Mouse (Mus musculus) ovary, postnatal 36 days (tissue): ENCODE results near the gene Auh.

Experiments
- DNase-seq: peaks from one replicate; pipeline ENCODE4 v3.0.0; 2022; ENCODE audit warnings: low spot score, mixed read lengths

The Auh gene

DNA sequence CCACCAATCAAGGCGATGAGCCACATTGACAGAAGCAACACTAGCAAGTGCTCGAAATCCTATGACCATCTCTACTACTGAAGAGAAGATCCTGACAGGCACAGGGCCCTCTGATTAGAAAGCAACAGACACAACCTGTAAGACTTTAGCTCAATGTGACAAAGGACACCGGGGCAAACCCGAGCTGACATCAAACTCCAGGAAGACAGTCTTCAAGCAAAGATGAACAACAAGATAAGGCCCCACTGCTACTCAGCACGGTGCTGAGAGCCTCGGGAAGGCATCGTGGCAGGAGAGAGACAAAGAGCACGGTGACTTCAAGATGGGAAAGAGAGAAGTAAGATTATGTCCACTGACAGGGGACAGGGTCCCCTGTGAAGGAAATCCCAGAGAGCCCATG is 7.5 kb downstream of the Auh start:
- DNase-seq: no peak

DNA sequence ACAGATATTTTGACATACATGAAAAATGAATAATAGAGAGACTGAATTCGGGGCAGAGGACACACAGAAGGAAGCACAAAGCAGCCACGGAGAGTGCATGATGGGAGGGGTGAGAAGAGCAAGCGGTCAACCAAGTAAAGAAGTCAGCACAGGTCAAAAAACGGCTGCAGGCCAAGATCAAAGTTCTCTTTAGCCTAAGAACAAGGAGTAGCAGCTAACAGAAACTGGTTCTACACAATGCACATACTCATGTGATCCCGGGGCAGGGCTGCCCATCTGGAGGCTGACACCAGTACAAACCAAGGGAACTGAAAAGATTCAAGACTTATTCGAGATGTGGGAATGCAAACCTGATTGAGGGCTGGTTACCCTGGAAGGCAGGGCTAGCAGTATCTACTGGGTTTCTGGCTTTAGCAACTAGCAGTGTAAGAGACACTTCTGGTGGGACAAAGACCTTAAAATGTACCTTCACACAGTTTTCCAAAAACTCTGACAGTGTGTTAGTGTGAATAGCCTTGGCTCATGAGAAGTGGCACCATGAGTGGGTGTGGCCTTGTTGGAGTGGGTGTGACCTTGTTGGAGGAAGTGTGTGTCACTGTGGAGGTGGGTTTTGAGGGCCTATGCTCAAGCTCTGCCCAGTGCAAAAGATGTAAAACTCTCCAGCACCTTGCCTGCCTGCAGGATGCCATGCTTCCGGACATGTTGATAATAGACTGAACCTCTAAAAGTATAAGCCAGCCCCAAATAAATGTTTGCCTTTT is 8.2 kb downstream of the Auh start:
- DNase-seq: no peak

GRCm38 (mm10) chr13:52919790-52920352 is 9.6 kb downstream of the Auh start:
- DNase-seq: no peak

DNA sequence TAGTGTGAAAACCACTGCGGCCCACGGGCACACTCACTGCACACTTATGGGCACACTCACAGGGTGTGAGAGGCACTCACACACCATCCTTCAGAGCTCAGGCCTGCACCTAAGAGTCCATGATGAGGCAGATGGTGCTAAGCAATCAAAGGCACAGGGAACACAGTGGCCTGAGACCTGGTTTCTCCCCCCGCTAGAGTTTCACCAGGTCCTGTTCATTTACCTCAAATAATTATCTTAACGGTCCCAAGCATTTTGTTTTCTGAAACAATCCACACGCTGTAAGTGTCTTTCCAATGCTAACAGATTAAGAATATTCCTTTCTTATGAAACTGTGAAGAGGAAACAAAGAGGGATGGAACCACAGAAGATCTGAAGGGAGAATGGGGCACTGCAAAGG is 11.1 kb downstream of the Auh start:
- no peak for DNase-seq

DNA sequence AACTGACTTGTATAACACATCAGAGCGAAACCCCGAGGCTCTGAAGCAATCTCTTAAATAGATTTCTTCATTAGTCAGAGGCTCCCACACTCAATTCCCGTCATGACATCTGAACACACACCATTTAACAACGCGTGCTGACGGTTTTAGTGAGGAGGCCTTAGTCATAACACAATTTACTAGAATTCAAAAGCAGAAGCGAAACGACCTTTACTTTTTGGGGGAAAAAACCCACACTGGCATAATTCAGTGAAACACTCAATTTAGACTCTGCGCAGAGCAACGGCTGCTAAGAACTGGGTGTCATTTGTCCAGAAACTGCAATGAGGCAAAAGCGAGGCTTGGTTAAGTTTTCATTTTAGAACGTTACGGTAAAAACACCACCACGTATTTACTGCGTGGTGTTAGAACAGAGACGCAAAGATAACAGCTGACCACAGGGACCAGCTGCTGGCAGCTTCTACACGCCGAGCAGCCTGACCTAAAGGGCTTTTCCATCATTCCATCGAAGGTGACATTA is 14.8 kb downstream of the Auh start:
- DNase-seq: no peak

DNA sequence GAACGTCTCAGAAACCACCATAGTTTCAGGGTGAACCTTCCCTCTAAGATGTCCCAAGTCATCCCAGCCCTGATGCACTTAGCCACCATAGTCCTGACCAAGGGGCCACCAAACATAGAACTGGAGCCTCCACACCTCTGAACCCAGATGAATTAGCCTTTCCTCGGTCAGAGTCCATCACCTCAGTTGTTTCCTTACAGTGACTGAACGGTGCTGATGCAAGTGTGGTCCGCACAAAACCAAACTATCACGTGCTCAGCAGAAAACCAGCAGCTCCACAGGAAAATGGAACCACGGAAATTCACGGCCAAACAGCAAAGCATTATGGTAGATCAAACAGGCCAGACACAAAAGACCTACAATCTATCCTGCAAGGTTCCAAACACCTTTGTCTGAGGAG is 15.6 kb downstream of the Auh start:
- no peak for DNase-seq

- DNase-seq: no peak
Measured at GRCm38 (mm10) chr13:52912495-52912894, 17.0 kb downstream of the Auh start.

GRCm38 (mm10) chr13:52911259-52911658 is 18.2 kb downstream of the Auh start:
- DNase-seq: no peak

- DNase-seq: no peak
Measured at GRCm38 (mm10) chr13:52906296-52906695, 23.2 kb downstream of the Auh start.

DNA sequence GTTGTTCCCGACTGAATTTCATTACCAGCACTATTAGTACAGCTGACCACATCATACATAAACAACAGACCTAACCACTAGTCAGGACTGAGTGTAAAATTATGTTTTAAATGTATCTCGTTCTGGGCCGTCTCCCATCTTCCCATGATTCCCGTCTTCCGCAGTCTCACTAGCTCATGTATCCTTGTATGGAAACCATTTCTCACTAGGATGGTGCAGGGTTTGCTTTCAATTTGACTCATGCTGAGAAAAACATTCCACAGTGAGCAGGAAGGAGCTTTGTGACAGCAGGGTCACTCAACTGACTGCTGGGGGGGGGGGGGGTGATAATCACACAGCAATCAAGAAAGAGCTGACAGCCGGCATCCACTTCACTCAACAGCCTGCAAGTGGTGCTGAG is 25.3 kb downstream of the Auh start:
- no peak for DNase-seq

GRCm38 (mm10) chr13:52903767-52904166 is 25.7 kb downstream of the Auh start:
- DNase-seq: no peak

GRCm38 (mm10) chr13:52902517-52902916 is 27.0 kb downstream of the Auh start:
- DNase-seq: peak; percentile 16

- DNase-seq: no peak
Measured at GRCm38 (mm10) chr13:52899664-52900063, 29.8 kb downstream of the Auh start.

DNA sequence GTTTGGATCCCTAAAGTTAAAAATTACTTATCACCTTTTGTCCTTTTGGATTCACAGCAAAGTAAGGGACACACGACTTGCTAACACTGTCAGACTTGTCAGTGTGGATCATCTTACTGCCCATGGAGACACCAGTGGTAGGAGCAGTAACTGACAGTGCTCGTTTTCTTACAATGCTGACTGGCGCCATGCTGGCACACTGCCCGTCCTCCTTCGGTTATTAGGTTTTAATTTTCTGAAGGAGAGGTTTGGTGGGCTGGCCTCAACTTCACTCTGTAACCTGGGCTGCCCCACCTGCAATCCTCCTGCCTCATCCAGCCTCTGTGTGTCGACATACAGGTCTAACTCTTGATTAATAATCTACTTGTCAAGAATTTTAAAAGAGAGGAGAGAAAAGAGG is 31.7 kb downstream of the Auh start:
- DNase-seq: no peak

DNA sequence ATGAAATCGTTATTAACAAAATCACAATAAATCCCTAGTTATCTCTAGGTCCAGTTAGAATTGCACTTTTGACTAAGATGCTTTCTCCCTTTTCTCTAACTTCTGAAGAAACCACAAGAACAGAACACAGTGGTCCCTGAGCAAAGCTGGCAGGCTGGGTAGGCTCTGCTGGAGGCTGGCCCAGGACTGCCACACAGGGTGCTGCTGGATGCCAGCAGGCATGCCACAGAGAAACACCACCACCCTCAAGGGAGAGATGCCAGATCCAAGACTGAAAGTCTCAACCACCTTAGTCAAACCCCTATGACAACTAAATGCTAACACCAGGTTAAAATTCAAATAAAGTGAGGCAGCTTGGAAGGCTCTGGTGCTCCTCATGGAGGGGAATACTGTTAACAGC is 36.7 kb downstream of the Auh start:
- DNase-seq: peak; percentile 22

DNA sequence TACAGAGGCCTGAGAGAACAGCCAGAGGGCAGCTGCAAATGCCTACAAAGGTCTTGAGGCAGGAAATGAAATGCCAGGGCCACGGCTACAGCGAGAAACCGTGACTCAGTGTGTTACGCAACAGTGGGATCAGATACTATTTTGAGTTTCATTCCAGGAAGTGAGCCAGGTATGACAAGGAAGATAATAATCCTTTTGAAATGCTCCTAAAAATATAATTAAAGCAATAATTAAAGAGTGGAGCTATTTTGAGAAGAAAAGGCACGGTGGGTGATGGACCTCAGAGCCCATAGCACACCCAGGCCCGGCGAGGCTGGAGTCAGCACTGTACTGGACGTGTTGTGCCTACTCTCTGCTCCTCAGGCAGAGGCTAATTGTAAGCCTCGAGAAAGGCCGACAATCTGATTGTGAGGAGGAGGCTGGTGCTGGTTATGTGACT is 37.4 kb downstream of the Auh start:
- peak; percentile 14 for DNase-seq

- DNase-seq: no peak
Measured at GRCm38 (mm10) chr13:52890313-52890712, 39.2 kb downstream of the Auh start.

GRCm38 (mm10) chr13:52886779-52887178 is 42.7 kb downstream of the Auh start:
- no peak for DNase-seq

DNA sequence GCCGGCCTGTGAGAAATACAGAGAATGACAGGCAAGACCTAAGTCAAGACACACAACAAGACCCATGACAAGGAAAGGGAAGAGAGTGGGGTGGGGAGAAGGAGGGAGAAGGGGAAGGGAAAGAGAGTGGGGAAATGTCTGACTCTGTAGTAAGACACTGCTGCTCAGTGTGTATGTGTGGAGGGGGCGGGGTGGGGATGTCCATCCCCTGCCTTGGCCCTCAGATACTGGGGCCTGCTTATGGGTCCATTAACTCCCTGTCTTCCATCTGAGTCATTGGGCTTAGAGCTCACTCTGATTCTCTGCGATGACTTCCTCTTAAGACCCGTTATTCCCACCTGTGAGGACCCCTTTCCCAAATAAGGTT is 45.5 kb downstream of the Auh start:
- DNase-seq: no peak

GRCm38 (mm10) chr13:52883084-52883959 is 46.2 kb downstream of the Auh start:
- DNase-seq: no peak

DNA sequence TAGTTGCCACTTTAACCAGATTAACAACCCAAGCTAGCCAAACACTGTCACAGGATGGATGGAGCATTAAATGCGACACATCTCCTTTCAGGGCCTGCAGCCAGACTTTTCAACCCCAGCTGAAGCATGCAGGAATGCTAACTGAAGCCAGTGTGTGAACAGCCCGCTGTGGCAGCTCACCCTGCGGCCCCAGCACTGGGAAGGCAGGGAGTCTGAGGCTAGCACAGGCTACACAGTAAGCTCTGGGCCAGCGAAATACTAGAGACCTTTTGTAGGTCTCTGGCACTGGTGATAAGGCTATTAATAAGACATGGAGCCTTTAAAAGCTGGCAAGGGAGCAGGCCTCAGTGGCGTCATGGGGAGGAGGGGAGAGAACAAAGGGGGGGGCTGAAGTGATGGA is 49.1 kb downstream of the Auh start:
- DNase-seq: no peak

DNA sequence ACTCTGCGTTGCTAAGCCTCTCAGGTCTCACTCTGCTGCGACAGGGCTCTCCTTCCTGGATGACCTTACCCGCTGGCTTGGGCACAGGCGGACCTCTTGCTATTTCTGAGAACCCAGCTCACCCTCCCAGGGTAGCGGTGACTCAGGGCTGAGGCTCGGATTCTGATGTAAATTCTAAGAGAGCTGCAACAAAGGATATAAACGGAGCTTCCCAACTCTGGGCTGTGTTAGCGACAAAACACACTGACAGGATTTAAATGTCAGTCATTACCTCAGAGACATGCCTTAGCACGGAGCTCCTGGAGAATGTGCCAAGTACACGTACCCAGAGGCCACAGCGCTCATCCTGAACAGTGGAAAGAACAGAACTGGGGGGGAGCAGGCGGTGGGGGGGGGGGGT is 49.6 kb downstream of the Auh start:
- no peak for DNase-seq

DNA sequence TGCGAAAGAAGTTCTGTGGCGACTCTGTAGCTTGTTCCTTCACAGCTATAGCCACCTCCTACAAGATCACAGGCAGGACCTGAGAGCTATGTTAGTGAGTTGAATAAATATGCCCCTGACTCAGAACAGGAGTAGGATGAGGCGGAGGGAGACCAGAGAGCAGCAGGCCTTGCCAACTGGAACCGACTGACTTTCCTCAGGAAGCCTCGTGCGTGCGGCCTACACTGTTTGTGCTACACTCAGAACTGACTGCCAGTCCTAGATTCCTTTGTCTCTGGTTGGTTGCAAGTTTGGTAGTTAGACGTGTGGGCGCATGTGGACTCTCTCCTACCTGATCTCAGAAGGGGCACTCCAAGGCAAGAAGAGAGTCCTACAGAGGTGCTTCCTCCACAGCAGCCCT is 50.2 kb downstream of the Auh start:
- DNase-seq: no peak
